Mouse (Mus musculus) thymus, adult 2 months (tissue): Measurements from ENCODE around the gene BC024978. TPM values are rescaled to one million over a fixed set of nuclear protein-coding genes. Genes with fewer than 3 reads are reported as not detected.

Experiments
- DNase-seq: peaks from one replicate; pipeline ENCODE4 v3.0.0; 2021
- H3K27ac ChIP-seq: fragments of 200-500 bp; 2 replicates; pipeline ENCODE4 v1.5.1; 2012; ENCODE audit warnings: low read length, control low read depth; ENCODE audit not compliant: control insufficient read depth, insufficient read depth
- H3K27me3 ChIP-seq: fragments of 200-500 bp; 2 replicates; pipeline ENCODE4 v1.6.1; 2012; ENCODE audit warnings: mild to moderate bottlenecking, low read length, moderate library complexity, mixed read lengths; ENCODE audit not compliant: control insufficient read depth, insufficient read depth
- H3K36me3 ChIP-seq: fragments of 200-500 bp; 2 replicates; pipeline ENCODE4 v1.6.1; 2012; ENCODE audit warnings: mild to moderate bottlenecking, low read length, moderate library complexity; ENCODE audit not compliant: control insufficient read depth, insufficient read depth
- H3K4me1 ChIP-seq: fragments of 200-500 bp; replicated peaks from 2 replicates; pipeline ENCODE4 v1.6.1; 2012; ENCODE audit warnings: low read length; ENCODE audit not compliant: control insufficient read depth, insufficient read depth
- H3K4me3 ChIP-seq: fragments of 200-500 bp; 2 replicates; pipeline ENCODE4 v1.5.1; 2012; ENCODE audit warnings: mild to moderate bottlenecking, low read length, control low read depth, moderate library complexity; ENCODE audit not compliant: control insufficient read depth, insufficient read depth
- CTCF ChIP-seq: fragments of 200-500 bp; IDR thresholded peaks from 2 replicates; pipeline ENCODE4 v1.5.1; 2012; ENCODE audit warnings: mild to moderate bottlenecking, control low read depth, low read length, moderate library complexity, borderline replicate concordance; ENCODE audit not compliant: control insufficient read depth, poor library complexity, insufficient read depth; ENCODE audit errors: extremely low read depth
- POLR2A ChIP-seq: fragments of 200-500 bp; IDR thresholded peaks from 2 replicates; pipeline ENCODE4 v1.6.1; 2012; ENCODE audit warnings: mild to moderate bottlenecking, low read length, control low read depth, moderate library complexity; ENCODE audit not compliant: control insufficient read depth, poor library complexity, insufficient read depth; ENCODE audit errors: extremely low read depth
- WGBS: fragments of 180-500 bp; shearing (Covaris S2); methylation state at CpG from one replicate; pipeline ENCODE4 v1.1.7; 2018; 5-methylcytosine and 5-hydroxymethylcytosine counted together
- polyA plus RNA-seq: library from polyadenylated mRNA; depleted of rRNA; stranded (reverse); fragments of >200 nt; gene quantifications from 2 replicates; pipeline ENCODE4 v1.2.3, GENCODE M21; 2012

BC024978 gene
- polyA plus RNA-seq, 1 experiment: 20.9 TPM

DNA sequence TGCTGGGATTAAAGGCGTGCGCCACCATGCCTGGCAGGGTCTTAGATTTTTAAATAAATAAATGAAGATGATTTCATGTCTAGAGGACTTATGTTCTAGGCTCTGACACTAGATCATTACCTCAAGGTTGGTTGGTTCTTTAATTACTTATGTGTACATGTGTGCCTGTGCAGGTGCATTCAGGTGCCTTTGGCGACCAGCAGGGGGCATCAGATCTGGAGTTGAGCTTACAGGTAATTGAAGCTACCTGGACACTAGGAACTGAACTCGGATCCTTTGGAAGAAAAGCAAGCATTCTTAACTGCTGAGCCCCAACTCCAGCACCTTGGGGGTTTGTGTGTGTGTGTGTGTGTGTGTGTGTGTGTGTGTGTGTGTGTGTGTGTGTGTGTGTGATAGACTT is 35.2 kb downstream of the BC024978 start:
- Histone ChIP-seq H3K4me3 (no peak overlapping the region), H3K36me3 (no peaks in the 10 kb centered on the region), H3K4me1 (peaks cover 33% of the 10 kb centered on the region), H3K27me3 (no peaks in the 10 kb centered on the region), H3K27ac (no peak overlapping the region)
- TF ChIP-seq POLR2A (no peak), CTCF (no peak)
- WGBS: 80% methylated on average over 4 of the region's 4 CpGs
- no peak for DNase-seq

DNA sequence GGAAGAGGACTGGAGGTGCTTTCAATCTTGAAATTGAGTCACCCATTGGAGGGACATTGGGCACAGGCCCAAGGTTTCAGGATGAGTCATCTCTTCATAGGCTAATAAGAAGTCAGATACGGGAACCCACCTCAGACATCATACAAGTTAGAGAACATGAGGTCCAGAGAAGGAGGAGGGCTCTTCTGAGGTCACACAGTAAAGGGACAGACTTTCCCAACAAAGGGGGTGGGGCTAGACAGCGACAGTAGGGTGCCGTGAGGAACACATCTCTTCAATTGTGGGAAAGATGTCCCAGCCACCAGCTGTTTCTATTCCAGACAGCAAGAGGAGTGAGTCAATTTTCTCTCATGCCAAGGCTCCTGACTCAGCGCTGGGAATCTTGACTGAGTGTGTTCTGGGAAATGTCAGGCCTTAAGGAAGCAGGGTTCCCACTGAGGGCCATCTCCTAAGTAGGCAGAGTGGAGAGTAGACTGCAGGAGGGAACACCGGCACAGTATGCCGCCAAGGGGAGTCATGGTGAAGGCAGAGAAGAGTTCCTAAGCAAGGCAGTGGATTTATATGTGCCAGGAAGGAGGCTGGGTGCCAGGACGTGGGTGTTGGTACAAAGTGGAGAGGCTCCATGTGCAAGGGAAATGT is 36.2 kb downstream of the BC024978 start:
- Histone ChIP-seq H3K4me3 (no peak overlapping the region), H3K27ac (no peak overlapping the region), H3K27me3 (no peaks in the 10 kb centered on the region), H3K4me1 (peaks cover 25% of the 10 kb centered on the region), H3K36me3 (no peaks in the 10 kb centered on the region)
- no peak for DNase-seq
- 84% methylated on average over 7 of the region's 7 CpGs for WGBS
- TF ChIP-seq CTCF: no peak
- TF ChIP-seq POLR2A: no peak

DNA sequence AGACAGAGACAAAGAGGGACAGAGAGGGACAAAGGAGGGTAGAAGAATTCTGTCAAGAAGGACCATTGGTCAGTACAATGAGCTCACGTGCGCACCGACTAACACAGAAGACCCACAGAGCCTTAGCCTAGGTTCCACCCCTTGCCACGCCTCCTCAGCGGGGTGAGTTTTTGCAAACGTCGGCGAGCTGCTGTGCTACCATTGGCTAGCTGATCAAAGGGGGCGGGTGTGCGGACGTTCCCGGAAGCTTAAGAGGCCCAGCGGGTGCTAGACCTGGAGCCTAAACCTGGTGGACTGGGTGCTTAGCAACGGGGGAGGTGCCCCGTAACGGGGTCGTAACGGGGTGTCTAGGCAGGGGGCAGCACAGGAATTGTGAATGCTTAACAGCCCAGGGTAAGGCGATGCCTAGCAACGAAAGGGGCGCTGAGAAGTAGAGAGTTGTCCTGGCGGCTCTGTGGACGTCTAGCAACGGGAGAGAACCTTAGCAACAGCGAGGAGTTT is 37.2 kb downstream of the BC024978 start, which contains the start of gene Coq8b:
TSS of gene Coq8b (plus strand) at position 243 of the 501 bp plus-strand sequence.
- no peaks in the 10 kb centered on the region for H3K36me3 ChIP-seq
- WGBS: under 1% methylated on average over 25 of the region's 25 CpGs
- peaks cover 15% of the 10 kb centered on the region for H3K4me1 ChIP-seq
- no peaks in the 10 kb centered on the region for H3K27me3 ChIP-seq
- DNase-seq: peak; percentile 95
- TF ChIP-seq CTCF: peak; percentile 43; the same call in 1 of the 2 replicates
- peak; percentile 29; the same call in 1 of the 2 replicates for TF ChIP-seq POLR2A
- H3K27ac ChIP-seq: no peak within 1 kb of the TSS
- peak within 1 kb of the TSS; percentile 54 for H3K4me3 ChIP-seq

DNA sequence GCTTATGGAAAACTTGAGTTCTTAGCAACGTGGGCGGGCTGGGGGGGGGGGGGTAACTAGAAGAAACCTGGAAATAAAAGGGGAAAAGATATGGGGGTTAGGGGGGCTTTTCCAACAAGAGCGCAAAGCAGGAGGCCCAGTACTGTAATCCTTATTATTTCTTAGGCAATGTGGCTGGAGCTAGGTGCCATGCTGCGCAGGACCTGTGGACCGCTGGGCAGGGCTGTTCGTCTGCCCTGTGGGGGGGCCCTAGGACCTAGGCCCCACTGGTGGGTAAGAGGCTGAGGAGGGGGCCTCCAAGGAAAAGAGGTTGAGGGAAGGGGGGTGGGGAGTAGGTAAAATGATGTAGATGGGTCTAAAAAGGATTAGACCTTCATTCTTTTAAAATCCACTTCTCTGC is 37.7 kb downstream of the BC024978 start:
- Histone ChIP-seq H3K36me3 (no peaks in the 10 kb centered on the region), H3K27me3 (no peaks in the 10 kb centered on the region), H3K4me3 (peak overlapping the region; percentile 54), H3K4me1 (peaks cover 13% of the 10 kb centered on the region), H3K27ac (no peak overlapping the region)
- no peak for DNase-seq
- no peak for TF ChIP-seq CTCF
- TF ChIP-seq POLR2A: no peak
- WGBS: 14% methylated on average over 6 of the region's 6 CpGs

DNA sequence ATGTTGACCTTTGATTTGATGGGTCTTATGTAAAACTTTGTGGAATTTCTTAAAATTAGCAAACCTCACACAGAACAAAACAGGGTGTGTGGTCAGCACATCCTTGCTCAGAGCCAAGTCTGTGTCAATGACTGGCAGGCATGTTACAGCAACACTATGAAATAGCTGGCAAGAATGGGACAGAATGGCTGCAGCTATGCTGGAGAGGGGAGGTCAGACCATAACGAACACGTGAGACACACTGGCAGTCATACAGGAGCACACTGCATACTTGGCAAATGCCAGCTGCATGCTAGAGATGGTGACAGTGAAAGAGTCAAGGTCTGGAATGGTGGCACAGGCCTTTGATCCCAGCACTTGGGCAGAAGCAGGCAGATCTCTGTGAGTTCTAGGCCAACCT is 40.1 kb downstream of the BC024978 start:
- Histone ChIP-seq H3K36me3 (no peaks in the 10 kb centered on the region; the same call in 1 of the 2 replicates), H3K4me1 (peaks cover 10% of the 10 kb centered on the region), H3K27me3 (no peaks in the 10 kb centered on the region), H3K27ac (no peak overlapping the region), H3K4me3 (no peak overlapping the region)
- WGBS: 99% methylated on average over 2 of the region's 2 CpGs
- TF ChIP-seq CTCF (no peak), POLR2A (no peak)
- no peak for DNase-seq

DNA sequence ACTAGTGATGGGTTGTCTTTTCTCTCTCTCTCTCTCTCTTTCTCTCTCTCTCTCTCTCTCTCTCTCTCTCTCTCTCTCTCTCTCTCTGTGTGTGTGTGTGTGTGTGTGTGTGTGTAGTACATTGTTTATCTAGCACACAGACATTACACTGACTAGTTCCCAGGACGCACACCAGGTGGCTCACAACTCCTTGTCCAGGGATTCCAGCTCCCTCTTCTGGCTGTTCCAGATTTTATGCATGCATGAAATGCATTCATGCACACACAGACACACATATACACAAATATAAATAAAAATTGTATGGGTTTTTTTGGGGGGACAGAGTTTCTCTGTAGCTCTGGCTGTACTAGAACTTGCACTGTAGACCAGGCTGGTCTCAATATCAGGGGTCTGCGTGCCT is 41.9 kb downstream of the BC024978 start:
- no peak for DNase-seq
- no peak for TF ChIP-seq CTCF
- TF ChIP-seq POLR2A: no peak
- Histone ChIP-seq H3K27ac (no peak overlapping the region), H3K4me3 (no peak overlapping the region), H3K36me3 (no peaks in the 10 kb centered on the region; the same call in 1 of the 2 replicates), H3K27me3 (no peaks in the 10 kb centered on the region), H3K4me1 (peaks cover 8% of the 10 kb centered on the region)
- WGBS: 99% methylated on average over 2 of the region's 2 CpGs
